Mouse (Mus musculus) bone marrow, adult 2 months (tissue): ENCODE results near the gene Lcn2. TPM values are rescaled to one million over a fixed set of nuclear protein-coding genes. Genes with fewer than 3 reads are reported as not detected.

ENCODE experiments used
- H3K27ac ChIP-seq: fragments of 200-500 bp; 2 replicates; pipeline ENCODE4 v1.5.1; 2012; ENCODE audit warnings: low read depth, mild to moderate bottlenecking, control low read depth, inconsistent platforms, low read length; ENCODE audit not compliant: control insufficient read depth, poor library complexity, insufficient read depth
- H3K4me1 ChIP-seq: fragments of 200-500 bp; 2 replicates; pipeline ENCODE4 v1.6.1; 2011; ENCODE audit warnings: low read length; ENCODE audit not compliant: control insufficient read depth, insufficient read depth
- H3K4me3 ChIP-seq: fragments of 200-500 bp; replicated peaks from 2 replicates; pipeline ENCODE3; 2011; ENCODE audit warnings: mild to moderate bottlenecking, low read depth, low read length, control low read depth; ENCODE audit not compliant: control insufficient read depth
- CTCF ChIP-seq: fragments of 200-500 bp; IDR thresholded peaks from 2 replicates; pipeline ENCODE4 v1.5.1; 2011; ENCODE audit warnings: low read length, control low read depth; ENCODE audit not compliant: control insufficient read depth, insufficient read depth
- POLR2A ChIP-seq: fragments of 200-500 bp; IDR thresholded peaks from 2 replicates; pipeline ENCODE4 v1.6.1; 2011; ENCODE audit warnings: low read depth, mild to moderate bottlenecking, control low read depth, low read length, borderline replicate concordance; ENCODE audit not compliant: control insufficient read depth
- WGBS: fragments of 180-500 bp; shearing (Covaris S2); methylation state at CpG from one replicate; pipeline ENCODE4 v1.1.7; 2018; 5-methylcytosine and 5-hydroxymethylcytosine counted together
- polyA plus RNA-seq: library from polyadenylated mRNA; stranded (reverse); fragments of >200 nt; gene quantifications from 2 replicates; pipeline ENCODE4 v1.2.4, GENCODE M21; 2011; ENCODE audit warnings: low replicate concordance; ENCODE audit not compliant: missing spikeins, insufficient read depth, insufficient read length

Gene Lcn2
- polyA plus RNA-seq, 1 experiment = 1,079 TPM

DNA sequence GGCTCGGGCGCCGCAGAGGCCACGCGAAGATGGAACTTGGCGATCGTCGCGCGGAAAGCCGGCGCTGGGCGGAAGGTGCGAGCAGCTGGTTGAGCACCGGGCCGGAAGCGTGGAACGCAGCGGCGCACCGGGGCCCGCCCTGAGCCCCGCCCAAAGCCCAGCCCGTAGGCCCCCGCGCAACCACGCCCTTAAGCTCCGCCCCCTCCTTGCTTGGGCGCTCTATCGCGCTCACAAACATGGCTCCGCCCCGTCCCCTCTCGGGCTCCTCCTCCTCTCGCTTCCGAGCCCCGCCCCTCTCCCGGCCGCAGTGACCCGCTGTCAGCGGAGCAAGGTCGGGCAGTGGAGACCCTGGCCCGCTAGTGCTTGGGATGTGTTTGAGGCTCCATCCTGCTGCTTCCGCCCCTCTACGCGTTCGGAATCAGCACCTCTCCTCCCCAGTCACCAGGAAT is 6.3 kb downstream of the Lcn2 start, which contains the start of gene 1110008P14Rik:
Gene 1110008P14Rik (minus strand): TSS at position 164 of the 449 bp plus-strand sequence.
- Histone ChIP-seq H3K27ac (peak within 1 kb of the TSS; percentile 59), H3K4me3 (peak within 1 kb of the TSS; percentile 76), H3K4me1 (peaks cover 4% of the 10 kb centered on the region)
- under 1% methylated on average over 47 of the region's 47 CpGs for WGBS
- TF ChIP-seq CTCF (no peak), POLR2A (peak; percentile 62; the same call in 1 of the 2 replicates)

DNA sequence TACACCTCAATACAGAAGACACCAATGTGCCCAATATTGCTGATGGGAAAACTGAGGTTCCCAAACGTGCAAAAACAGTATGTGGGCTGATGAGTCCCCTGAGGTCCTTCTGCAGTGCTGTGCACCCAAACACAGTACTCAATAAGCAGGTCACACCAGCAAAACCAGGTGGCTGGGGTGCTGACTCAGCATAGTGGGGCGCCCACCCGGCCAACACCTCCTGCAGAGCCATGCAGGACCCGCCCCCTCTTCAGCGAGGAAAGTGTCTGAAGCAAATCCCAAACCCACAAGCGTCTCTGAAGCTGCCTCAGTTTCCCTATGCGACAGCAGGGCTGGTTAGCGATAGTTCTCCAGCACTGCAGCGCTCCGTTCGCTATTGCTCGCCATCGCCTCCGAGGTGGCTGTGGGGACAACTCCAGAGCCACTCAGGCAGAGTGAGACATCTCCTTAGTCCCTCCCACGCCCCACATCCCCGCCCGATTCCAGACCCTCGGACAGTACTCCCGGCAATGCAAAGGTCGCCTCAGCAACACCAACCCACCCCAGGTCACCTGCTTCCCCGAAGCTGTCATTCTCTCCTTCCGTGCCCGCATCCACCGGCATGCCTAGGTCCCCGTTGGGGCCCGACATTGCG is 6.8 kb downstream of the Lcn2 start:
- H3K27ac ChIP-seq = peak overlapping the region; percentile 59
- H3K4me1 ChIP-seq = peaks cover 4% of the 10 kb centered on the region
- peak overlapping the region; percentile 76 for H3K4me3 ChIP-seq
- whole genome bisulfite sequencing = 1% methylated on average over 27 of the region's 27 CpGs
- TF ChIP-seq CTCF (no peak), POLR2A (no peak)

DNA sequence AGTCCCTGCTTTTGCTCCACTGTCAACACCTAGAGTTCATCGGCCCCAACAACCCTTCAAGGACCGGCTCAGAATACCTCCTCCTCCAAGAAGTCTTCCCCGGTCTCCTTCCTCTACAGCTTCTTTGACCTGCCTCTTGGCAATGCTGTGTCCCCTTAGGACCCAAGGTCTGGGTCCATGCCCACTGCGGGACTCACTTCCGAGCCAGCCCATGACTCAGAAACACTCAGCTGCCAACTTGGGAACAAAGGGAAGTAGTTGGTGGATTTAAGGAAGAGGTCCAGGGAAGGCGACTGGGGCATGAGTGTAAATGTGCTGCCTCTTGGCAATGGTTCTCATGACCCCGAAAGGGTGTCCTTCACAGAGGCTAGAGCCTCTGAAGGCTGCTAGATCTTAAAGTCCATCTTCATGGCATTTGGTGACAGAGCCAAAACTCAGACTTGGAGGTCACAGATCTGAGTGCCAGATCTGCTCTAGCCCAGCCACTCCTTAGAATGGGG is 8.0 kb downstream of the Lcn2 start:
- Histone ChIP-seq H3K4me1 (peaks cover 4% of the 10 kb centered on the region), H3K4me3 (no peak overlapping the region), H3K27ac (no peak overlapping the region)
- WGBS = 81% methylated on average over 7 of the region's 7 CpGs
- TF ChIP-seq CTCF = no peak
- TF ChIP-seq POLR2A = no peak

DNA sequence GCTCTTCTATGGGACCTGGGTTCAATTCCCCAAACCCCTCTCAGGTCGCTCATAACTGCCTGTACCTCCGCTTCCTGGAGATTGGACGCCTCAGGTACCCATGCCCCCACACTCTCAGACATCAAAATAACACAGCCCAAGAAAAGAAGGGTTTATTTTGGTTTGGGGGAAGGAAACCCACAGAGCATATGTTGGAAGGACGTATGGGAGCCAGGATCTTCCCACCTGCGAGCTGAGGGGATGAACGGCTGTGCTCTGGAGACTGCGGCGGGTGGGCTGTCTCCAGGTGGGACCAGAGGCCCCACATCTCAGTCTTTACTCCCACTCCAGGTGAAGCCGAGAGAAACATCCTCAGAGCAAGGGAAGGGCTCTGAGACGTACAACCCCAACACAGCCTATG is 11.1 kb downstream of the Lcn2 start:
- WGBS = 90% methylated on average over 10 of the region's 10 CpGs

DNA sequence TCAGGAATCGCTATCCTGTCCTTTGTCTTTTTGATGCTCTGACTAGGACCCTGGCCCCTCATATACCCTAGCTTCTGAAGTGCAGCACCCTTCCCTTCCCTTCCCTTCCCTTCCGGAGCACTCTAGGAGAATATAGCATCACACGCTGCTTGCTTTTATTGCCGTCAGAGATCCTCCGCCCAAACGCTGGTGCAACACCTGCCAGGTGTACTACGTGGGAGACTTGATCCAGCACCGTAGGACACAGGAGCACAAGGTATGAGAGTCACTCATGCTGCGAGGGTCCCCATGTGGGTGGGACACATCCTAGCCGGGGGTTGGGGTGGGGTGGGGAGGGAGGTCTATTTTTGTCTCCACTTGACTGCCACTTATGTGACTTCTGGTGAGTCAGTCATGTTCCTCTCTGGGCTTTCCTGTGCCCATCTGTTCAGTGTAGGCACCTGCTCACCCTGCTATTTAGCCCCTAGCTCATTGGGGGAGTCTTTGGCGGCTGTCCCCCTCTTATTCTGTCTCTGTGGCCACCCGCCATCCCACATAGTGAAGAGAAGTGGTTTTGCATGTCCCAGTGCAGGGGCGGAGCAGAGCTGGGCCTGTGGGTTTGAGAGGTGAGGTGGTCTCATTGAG is 12.6 kb downstream of the Lcn2 start:
- WGBS = 85% methylated on average over 13 of the region's 13 CpGs
- TF ChIP-seq CTCF (no peak), POLR2A (no peak)
- no peak overlapping the region for H3K4me3 ChIP-seq
- no peak overlapping the region for H3K27ac ChIP-seq
- peaks cover under 1% of the 10 kb centered on the region; the same call in 1 of the 2 replicates for H3K4me1 ChIP-seq

More for the DNA sequence above, 11.1 kb downstream of the Lcn2 start:
- peaks cover 4% of the 10 kb centered on the region for H3K4me1 ChIP-seq
- no peak for TF ChIP-seq CTCF
- no peak for TF ChIP-seq POLR2A
- no peak overlapping the region for H3K4me3 ChIP-seq
- no peak overlapping the region for H3K27ac ChIP-seq

DNA sequence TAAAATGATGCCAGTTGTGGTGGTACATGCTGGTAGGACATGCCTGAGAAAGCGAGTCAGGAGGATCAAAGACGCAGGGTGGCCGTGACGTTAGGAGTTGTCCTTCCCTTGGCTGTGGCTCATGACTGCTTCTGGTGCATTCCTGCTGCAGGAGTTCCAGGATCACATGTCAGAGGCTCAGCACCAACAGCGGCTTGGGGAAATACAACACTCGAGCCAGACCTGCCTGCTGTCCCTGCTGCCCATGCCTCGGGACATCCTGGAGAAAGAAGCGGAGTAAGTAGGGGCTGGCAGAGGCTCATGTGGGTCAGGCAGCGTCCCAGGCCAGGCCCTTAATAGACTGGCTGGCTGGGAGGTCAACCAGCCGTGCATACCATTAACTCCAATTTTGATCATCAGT is 13.9 kb downstream of the Lcn2 start:
- H3K4me3 ChIP-seq = no peak overlapping the region
- no peaks in the 10 kb centered on the region for H3K4me1 ChIP-seq
- H3K27ac ChIP-seq = no peak overlapping the region
- no peak for TF ChIP-seq POLR2A
- TF ChIP-seq CTCF = no peak
- WGBS = 91% methylated on average over 10 of the region's 10 CpGs

DNA sequence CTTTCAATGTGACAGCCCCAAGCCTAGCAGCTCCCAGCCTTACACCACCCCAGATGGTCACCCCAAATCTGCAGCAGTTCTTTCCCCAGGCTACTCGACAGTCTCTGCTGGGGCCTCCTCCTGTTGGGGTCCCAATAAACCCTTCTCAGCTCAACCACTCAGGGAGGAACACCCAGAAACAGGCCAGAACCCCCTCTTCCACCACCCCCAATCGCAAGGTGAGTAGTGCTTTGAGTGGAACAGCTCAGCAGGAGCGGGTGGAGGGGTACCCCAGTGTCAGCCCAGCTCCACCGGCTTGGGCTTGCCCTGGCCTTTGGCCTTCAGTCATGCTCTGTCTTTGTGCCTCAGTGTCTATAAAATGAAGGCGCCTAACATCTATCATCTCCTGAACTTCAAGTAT is 20.7 kb downstream of the Lcn2 start:
- no peak overlapping the region for H3K4me3 ChIP-seq
- WGBS = 88% methylated on average over 5 of the region's 5 CpGs
- H3K27ac ChIP-seq = no peak overlapping the region
- H3K4me1 ChIP-seq = no peaks in the 10 kb centered on the region
- TF ChIP-seq POLR2A = no peak
- TF ChIP-seq CTCF = no peak

DNA sequence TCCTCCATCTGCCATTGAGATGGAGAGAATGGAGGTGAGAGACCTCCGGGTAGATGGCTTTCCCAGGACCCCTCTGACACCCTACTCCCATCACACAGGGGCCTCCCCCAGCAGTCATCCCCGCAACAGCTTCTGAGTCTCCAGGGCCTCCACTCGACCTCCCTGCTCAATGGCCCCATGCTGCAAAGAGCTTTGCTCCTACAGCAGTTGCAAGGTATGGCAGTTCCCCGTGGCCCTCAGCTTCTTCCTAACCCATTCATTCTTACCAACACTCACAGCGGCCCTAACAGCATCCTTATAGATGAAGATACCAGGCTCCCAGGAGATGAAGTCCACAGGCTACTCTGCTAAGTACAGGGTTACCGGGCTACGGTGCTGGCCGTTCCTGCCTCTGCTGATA is 23.9 kb downstream of the Lcn2 start:
- H3K4me1 ChIP-seq = no peaks in the 10 kb centered on the region; the same call in 1 of the 2 replicates
- no peak overlapping the region for H3K4me3 ChIP-seq
- H3K27ac ChIP-seq = no peak overlapping the region
- 72% methylated on average over 8 of the region's 8 CpGs for WGBS
- no peak for TF ChIP-seq POLR2A
- TF ChIP-seq CTCF = no peak
